Mouse (Mus musculus) kidney, adult 2 months (tissue): ENCODE results near the gene Dda1.

Experiments
- CTCF ChIP-seq: fragments of 200-500 bp; conservative IDR thresholded peaks from 2 replicates; pipeline ENCODE4 v1.5.1; 2011; ENCODE audit warnings: low read depth, mild to moderate bottlenecking, control low read depth, low read length, moderate library complexity, mixed read lengths; ENCODE audit not compliant: insufficient read depth, insufficient read length
- POLR2A ChIP-seq: fragments of 200-500 bp; IDR thresholded peaks from one replicate; pipeline ENCODE4 v1.6.1; 2011; ENCODE audit warnings: low read depth, low read length, control low read depth

- TF ChIP-seq CTCF (no peak), POLR2A (no peak)
Measured at GRCm38 (mm10) chr8:71497881-71498501, 29.0 kb downstream of the Dda1 start.
